Mouse (Mus musculus) v-Abl transformed pro-B cells (cell line): ENCODE data around the gene Dhrs4.

ENCODE experiments used
- in situ Hi-C, 2 experiments: fragments of 400-800 bp; cut with MboI; formaldehyde crosslinking; loops; one replicate each; pipeline ENCODE4 v1.15.1; 2025; ENCODE audit not compliant: unreplicated experiment in 2 of 2

Gene Dhrs4

DNA sequence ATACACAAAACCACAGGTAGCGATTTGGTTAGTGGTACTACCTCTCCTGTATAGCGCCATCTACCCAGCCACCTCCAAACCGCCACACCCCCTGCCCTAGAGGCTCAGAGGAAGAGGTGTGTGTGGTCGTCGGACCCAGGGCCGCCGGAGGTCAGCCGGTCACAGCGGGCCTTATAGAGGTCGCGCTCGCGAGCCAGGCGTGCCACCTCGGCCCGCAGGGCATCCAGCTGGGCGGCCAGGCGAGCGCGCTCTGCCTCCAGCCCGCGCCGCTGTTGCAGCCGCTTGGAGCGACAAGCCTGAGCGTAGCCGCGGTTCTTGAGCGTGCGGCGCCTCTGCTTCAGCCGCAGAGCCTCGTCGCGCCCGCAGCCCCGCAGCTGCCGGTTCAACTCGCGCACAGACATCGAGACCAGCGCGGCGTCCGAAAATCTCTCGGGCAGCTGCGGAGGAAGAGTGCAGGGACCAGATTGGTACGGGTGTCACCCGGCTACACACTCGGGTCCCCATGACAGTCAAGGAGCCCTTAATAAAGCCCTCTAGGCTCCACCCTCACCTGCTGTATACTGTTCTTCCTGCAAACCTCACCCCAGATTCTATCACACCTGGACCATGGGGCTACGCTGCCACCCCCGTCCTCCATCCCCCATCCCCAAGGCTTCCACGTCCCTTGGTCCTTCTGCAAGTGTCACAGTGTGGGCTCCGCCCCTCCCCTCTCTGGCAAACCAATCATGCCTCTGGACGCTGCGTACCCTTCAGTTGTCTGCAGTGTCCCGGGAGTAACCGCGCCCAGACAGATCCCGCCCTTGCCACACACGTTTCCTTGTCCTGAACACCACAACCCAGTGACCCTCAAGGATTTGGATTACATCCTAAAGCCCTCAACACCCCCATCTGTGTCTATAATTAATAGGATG lies 42.1 kb downstream of the Dhrs4 start:
- in situ Hi-C loops = no loop called here

DNA sequence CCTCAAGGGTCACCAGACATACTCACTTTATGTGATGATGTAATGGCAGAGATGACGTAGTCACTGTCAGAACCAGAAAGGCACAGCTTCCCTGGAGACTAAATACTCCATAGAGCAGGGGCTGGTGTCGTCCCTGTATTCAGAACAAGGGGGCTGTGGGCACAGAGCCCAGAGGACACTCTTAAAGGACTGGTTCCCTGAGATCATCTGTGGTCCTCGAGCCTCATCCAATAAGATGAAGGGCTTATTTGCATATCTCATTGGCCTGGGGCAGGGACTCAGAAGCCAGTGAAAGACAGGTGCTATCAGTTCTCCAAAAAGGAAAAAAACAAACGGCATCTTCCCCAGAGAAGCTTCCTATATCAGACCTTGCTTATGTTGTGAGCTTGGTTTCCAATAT lies 45.5 kb downstream of the Dhrs4 start:
- in situ Hi-C loops = no loop called here

GRCm38 (mm10) chr14:55524785-55525184 lies 46.2 kb downstream of the Dhrs4 start, which contains the start of gene Nrl:
Nrl (minus strand) TSS chr14:55524981.
- in situ Hi-C loops = no loop called here

DNA sequence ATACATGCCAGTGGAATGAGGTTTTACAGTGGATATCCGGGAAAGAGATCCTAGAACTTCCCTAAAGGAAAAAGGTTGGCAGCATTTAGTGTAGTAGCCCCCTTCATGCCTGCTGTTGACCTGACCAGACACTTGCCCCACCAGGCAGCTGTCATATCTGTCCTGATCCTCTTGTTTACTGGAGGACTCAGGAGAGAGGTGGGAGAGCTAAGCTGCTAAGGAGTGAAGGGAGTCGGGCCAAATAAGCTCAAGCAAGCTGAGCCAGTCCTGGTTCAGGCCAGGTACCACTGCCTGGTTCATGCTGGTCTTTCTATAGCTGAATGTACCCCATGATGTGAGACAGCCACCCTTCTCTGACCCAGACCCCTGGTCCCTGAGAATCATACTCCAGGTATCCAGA lies 48.1 kb downstream of the Dhrs4 start:
- in situ Hi-C loops = no loop called here

DNA sequence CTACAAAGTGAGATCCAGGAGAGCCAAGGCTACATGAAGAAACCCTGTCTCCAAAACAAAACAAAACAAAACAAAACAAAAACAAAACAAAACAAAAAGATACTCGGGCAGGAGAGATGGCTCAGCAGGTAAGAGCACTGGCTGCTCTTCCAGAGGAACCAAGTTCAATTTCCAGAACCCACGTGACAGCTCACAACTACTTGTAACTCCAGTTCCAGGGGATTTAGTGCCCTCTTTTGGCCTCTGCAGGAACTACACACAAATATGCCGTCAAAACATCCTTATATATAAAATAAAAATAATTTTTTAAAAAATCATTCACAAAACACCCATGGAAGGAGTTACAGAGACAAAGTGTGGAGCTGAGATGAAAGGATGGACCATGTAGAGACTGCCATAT lies 49.4 kb downstream of the Dhrs4 start:
- in situ Hi-C loops = no loop called here

GRCm38 (mm10) chr14:55536116-55536745 lies 57.7 kb downstream of the Dhrs4 start:
- in situ Hi-C loops = loop anchor here in 1 of 2 experiments (5.0 kb wide), 1 partner anchor 34 kb away; no protein-coding TSS in a partner anchor
